Mouse (Mus musculus) lung, postnatal 0 days (tissue): ENCODE data around the gene Hmgb1.

ENCODE experiments used
- CTCF ChIP-seq: IDR thresholded peaks from 2 replicates; pipeline ENCODE4 v1.5.1; 2016; ENCODE audit warnings: antibody characterized with exemption, mild to moderate bottlenecking
- EP300 ChIP-seq: IDR thresholded peaks from 2 replicates; pipeline ENCODE4 v1.6.1; 2016; ENCODE audit warnings: antibody characterized with exemption, mild to moderate bottlenecking, control low read depth

DNA sequence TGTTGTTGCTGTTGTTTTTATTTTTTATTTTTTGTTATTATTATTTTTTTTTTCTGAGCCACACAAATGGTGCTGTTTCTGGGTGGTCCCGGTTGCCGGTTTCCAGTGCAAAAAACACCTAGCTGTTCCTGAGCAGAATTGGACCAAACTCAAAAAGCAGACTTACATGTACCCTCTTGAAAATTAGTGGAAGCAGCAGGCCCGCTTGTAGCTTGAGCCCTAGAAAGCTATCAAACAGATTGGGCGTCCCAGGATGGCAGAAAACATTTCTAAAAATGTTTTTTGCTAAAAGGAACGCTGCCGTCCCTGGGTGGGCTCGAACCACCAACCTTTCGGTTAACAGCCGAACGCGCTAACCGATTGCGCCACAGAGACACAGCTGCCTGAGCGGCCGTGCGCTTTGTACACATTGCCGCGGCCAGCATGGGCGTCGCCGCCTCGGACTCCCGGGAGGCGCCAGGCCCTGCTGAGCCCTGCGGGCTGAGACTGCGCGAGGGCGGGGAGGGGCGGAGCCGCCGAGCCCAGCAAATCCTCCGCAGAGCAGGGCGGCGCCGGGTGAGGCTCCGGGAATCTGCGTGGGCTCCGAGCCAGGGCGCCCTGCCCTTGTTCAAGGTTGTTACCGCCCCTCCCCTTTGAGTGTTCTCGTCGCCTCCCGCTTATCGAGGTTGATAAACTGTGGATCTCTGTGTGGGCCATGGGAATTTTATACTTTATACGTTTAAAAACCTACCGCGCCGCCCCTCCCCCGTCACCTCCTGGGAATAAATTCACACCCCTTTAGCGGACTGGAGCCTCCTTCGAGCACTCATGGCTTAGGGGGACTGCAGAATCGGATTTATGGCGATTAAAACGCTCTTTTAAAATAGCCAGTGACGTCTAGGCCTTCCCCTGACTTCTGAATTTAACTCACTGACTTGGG is 44.7 kb upstream of the Hmgb1 start:
- peak; percentile 5; the same call in 1 of the 2 replicates for TF ChIP-seq CTCF
- TF ChIP-seq EP300: peak; percentile 81
